9 mouse cellular contexts compared by ENCODE assay signal in genomic region chr11:97818003-97818402, GRCm38 (mm10). TPM values are rescaled to one million over a fixed set of nuclear protein-coding genes. Genes with fewer than 3 reads are reported as not detected.
DNase-seq lines count a peak whose midpoint lies in the region; ATAC-seq and TF ChIP-seq lines count a peak whose summit lies in the region.
"Had no signal": no experiment of that assay in that cellular context is flagged by ENCODE, and none has a peak within 500 bp of the region (broad histone marks: within the 10 kb centered on the region; RNA-seq: fewer than 3 reads in every experiment).

No protein-coding gene starts in this region.

- WGBS in cerebellum, adult 2 months = 51% methylated on average over 6 of the region's 6 CpGs
- 45% methylated on average over 6 of the region's 6 CpGs for WGBS in neural tube, embryonic 11.5 days
- WGBS in limb, embryonic 15.5 days = 50% methylated on average over 6 of the region's 6 CpGs
- 57% methylated on average over 6 of the region's 6 CpGs for WGBS in stomach, postnatal 0 days

- H3K9ac ChIP-seq in neural tube, embryonic 11.5 days (ENCODE audit: low read length) = peak overlapping the region; percentile 68; the same call in 1 of the 2 replicates
- no peak overlapping the region for H3K9ac ChIP-seq in limb, embryonic 15.5 days
- H3K9ac ChIP-seq in stomach, postnatal 0 days (ENCODE audit: low read length) = no peak overlapping the region

- 0 out of 2 replicates have a peak overlapping the region, but pooled peaks have one; percentile 26 for H3K27ac ChIP-seq in cerebellum, adult 2 months (ENCODE audit: insufficient read depth, low read length)
- peak overlapping the region; percentile 84; the same call in 1 of the 2 replicates for H3K27ac ChIP-seq in neural tube, embryonic 11.5 days (ENCODE audit: low read depth, low read length)
- H3K27ac ChIP-seq in limb, embryonic 15.5 days = 0 out of 2 replicates have a peak overlapping the region, but pooled peaks have one; percentile 38
- peak overlapping the region; percentile 56 for H3K27ac ChIP-seq in stomach, postnatal 0 days (replicated peaks)

- peaks cover 51% of the 10 kb centered on the region for H3K4me1 ChIP-seq in cerebellum, adult 2 months (ENCODE audit: control insufficient read depth, insufficient read depth, low read length)
- H3K4me1 ChIP-seq in neural tube, embryonic 11.5 days (ENCODE audit: control insufficient read depth, insufficient read depth, low read length) = peaks cover 29% of the 10 kb centered on the region
- peaks cover 59% of the 10 kb centered on the region for H3K4me1 ChIP-seq in limb, embryonic 15.5 days
- H3K4me1 ChIP-seq in stomach, postnatal 0 days (replicated peaks; ENCODE audit: control insufficient read depth, insufficient read depth) = peaks cover 9% of the 10 kb centered on the region

- TF ChIP-seq CTCF in cerebellum, adult 2 months (IDR thresholded peaks at IDR 0.05; ENCODE audit: borderline replicate concordance, insufficient read depth, low read depth, low read length) = no peak
- TF ChIP-seq CTCF in stomach, postnatal 0 days (IDR thresholded peaks at IDR 0.05; ENCODE audit: low read depth) = no peak

- H3K4me2 ChIP-seq in neural tube, embryonic 11.5 days (ENCODE audit: low read depth) = no peak overlapping the region
- no peak overlapping the region for H3K4me2 ChIP-seq in limb, embryonic 15.5 days
- no peak overlapping the region for H3K4me2 ChIP-seq in stomach, postnatal 0 days (replicated peaks; ENCODE audit: low read depth)

- ATAC-seq in neural tube, embryonic 11.5 days (ENCODE audit: insufficient read depth, low FRiP score, low TSS enrichment) = no peak
- no peak for ATAC-seq in limb, embryonic 15.5 days (ENCODE audit: insufficient number of reproducible peaks, low FRiP score, low TSS enrichment, low read depth)
- ATAC-seq in stomach, postnatal 0 days (ENCODE audit: low FRiP score, low TSS enrichment) = no peak

- no peak for DNase-seq in cerebellum, adult 2 months
- no peak for DNase-seq in cerebellum, adult 8-10 months
- no peak for DNase-seq in neural tube, embryonic 11.5 days (ENCODE audit: low spot score)
- DNase-seq in neural tube, embryonic 10.5 days (ENCODE audit: extremely low spot score, low spot score) = no peak
- DNase-seq in stomach, postnatal 0 days (ENCODE audit: low spot score) = no peak
- no peak for DNase-seq in left cerebral cortex, postnatal 25 days (ENCODE audit: low spot score in 2 of 2)
- no peak for DNase-seq in right cerebral cortex, postnatal 25 days

- TF ChIP-seq EP300 in stomach, postnatal 0 days (optimal IDR thresholded peaks at IDR 0.05) = no peak

- no peaks in the 10 kb centered on the region; the same call in 1 of the 2 replicates for H3K36me3 ChIP-seq in neural tube, embryonic 11.5 days (ENCODE audit: control insufficient read depth, insufficient read depth, low read length)
- peaks cover 78% of the 10 kb centered on the region for H3K36me3 ChIP-seq in limb, embryonic 15.5 days
- peaks cover 6% of the 10 kb centered on the region; the same call in 1 of the 2 replicates for H3K36me3 ChIP-seq in stomach, postnatal 0 days (ENCODE audit: control insufficient read depth, insufficient read depth, low read length)

- H3K27me3 ChIP-seq in cerebellum, adult 2 months (ENCODE audit: control insufficient read depth, insufficient read depth, low read length) = no peaks in the 10 kb centered on the region
- no peaks in the 10 kb centered on the region for H3K27me3 ChIP-seq in neural tube, embryonic 11.5 days (ENCODE audit: control insufficient read depth, insufficient read depth, low read length)
- H3K27me3 ChIP-seq in limb, embryonic 15.5 days = no peaks in the 10 kb centered on the region
- H3K27me3 ChIP-seq in stomach, postnatal 0 days (ENCODE audit: control insufficient read depth, insufficient read depth, low read length) = no peaks in the 10 kb centered on the region

- intact Hi-C loops in left cerebral cortex, postnatal 25 days (cut with DNase I) = no loop called here

- H3K9me3 ChIP-seq in neural tube, embryonic 11.5 days (ENCODE audit: control insufficient read depth, low read length) = no peaks in the 10 kb centered on the region
- no peaks in the 10 kb centered on the region for H3K9me3 ChIP-seq in limb, embryonic 15.5 days
- H3K9me3 ChIP-seq in stomach, postnatal 0 days (ENCODE audit: control insufficient read depth, low read length) = no peaks in the 10 kb centered on the region

- no peak for TF ChIP-seq POLR2A in cerebellum, adult 2 months (IDR thresholded peaks at IDR 0.05; ENCODE audit: borderline replicate concordance, insufficient read depth, low read length)

- no peak overlapping the region for H3K4me3 ChIP-seq in cerebellum, adult 2 months (replicated peaks; ENCODE audit: insufficient read depth, low read depth, low read length)
- no peak overlapping the region for H3K4me3 ChIP-seq in neural tube, embryonic 11.5 days (ENCODE audit: low read depth, low read length)
- H3K4me3 ChIP-seq in limb, embryonic 15.5 days = no peak overlapping the region
- no peak overlapping the region for H3K4me3 ChIP-seq in stomach, postnatal 0 days (ENCODE audit: low read depth, low read length)

RNA-seq across cellular contexts. Expression of gene Lasp1, which starts 19.2 kb away (rescaled TPM):
- polyA plus RNA-seq in cerebellum, adult 2 months (2012; rRNA removed) = 74.9 and 78.5 TPM in 2 replicates
- polyA plus RNA-seq in neural tube, embryonic 11.5 days (2014; fragmentation: Nextera tagmentation; extraction: Ambion mirVana) = 68.8 and 73.1 TPM in 2 replicates
- 128 and 131 TPM in 2 replicates for polyA plus RNA-seq in limb, embryonic 15.5 days (2015; fragmentation: Nextera tagmentation; extraction: Ambion mirVana)
- 84.0 and 90.1 TPM in 2 replicates for polyA plus RNA-seq in stomach, postnatal 0 days (2015; fragmentation: Nextera tagmentation; extraction: Ambion mirVana)
- total RNA-seq in left cerebral cortex, postnatal 25 days (2021) = 100 to 1,000 TPM; 192 to 202 TPM

RNA-seq across cellular contexts. Expression of gene B230217C12Rik, which starts 22.6 kb away (rescaled TPM):
- 117 TPM in 2 replicates for polyA plus RNA-seq in cerebellum, adult 2 months (2012; rRNA removed)
- 14.1 and 15.0 TPM in 2 replicates for polyA plus RNA-seq in neural tube, embryonic 11.5 days (2014; fragmentation: Nextera tagmentation; extraction: Ambion mirVana)
- 4.5 and 5.3 TPM in 2 replicates for polyA plus RNA-seq in limb, embryonic 15.5 days (2015; fragmentation: Nextera tagmentation; extraction: Ambion mirVana)
- 1.1 and 1.9 TPM in 2 replicates for polyA plus RNA-seq in stomach, postnatal 0 days (2015; fragmentation: Nextera tagmentation; extraction: Ambion mirVana)
- 10 to 100 TPM; 75.4 to 75.9 TPM for total RNA-seq in left cerebral cortex, postnatal 25 days (2021)

RNA-seq across cellular contexts. Expression of gene Rpl23, which starts 35.8 kb away (rescaled TPM):
- 234 and 281 TPM in 2 replicates for polyA plus RNA-seq in cerebellum, adult 2 months (2012; rRNA removed)
- 453 and 457 TPM in 2 replicates for polyA plus RNA-seq in neural tube, embryonic 11.5 days (2014; fragmentation: Nextera tagmentation; extraction: Ambion mirVana)
- 447 and 586 TPM in 2 replicates for polyA plus RNA-seq in limb, embryonic 15.5 days (2015; fragmentation: Nextera tagmentation; extraction: Ambion mirVana)
- 585 and 586 TPM in 2 replicates for polyA plus RNA-seq in stomach, postnatal 0 days (2015; fragmentation: Nextera tagmentation; extraction: Ambion mirVana)
- total RNA-seq in left cerebral cortex, postnatal 25 days (2021) = 100 to 1,000 TPM; 340 to 351 TPM

RNA-seq across cellular contexts. Expression of gene 1700001P01Rik, which starts 42.3 kb away (rescaled TPM):
- 0.80 and 0.81 TPM in 2 replicates for polyA plus RNA-seq in cerebellum, adult 2 months (2012; rRNA removed)
- not detected in 2 replicates for polyA plus RNA-seq in neural tube, embryonic 11.5 days (2014; fragmentation: Nextera tagmentation; extraction: Ambion mirVana)
- 0.35 TPM in 1 of 2 replicates, not detected in the other for polyA plus RNA-seq in limb, embryonic 15.5 days (2015; fragmentation: Nextera tagmentation; extraction: Ambion mirVana)
- polyA plus RNA-seq in stomach, postnatal 0 days (2015; fragmentation: Nextera tagmentation; extraction: Ambion mirVana) = not detected in 2 replicates
- total RNA-seq in left cerebral cortex, postnatal 25 days (2021) = under 1 TPM; 0.62 to 0.78 TPM
- polyA plus RNA-seq: liver, embryonic 16.5 days had no signal

RNA-seq across cellular contexts. Expression of gene Cwc25, which starts 51.6 kb away (rescaled TPM):
- polyA plus RNA-seq in cerebellum, adult 2 months (2012; rRNA removed) = 17.2 and 17.7 TPM in 2 replicates
- polyA plus RNA-seq in neural tube, embryonic 11.5 days (2014; fragmentation: Nextera tagmentation; extraction: Ambion mirVana) = 13.3 and 13.7 TPM in 2 replicates
- polyA plus RNA-seq in limb, embryonic 15.5 days (2015; fragmentation: Nextera tagmentation; extraction: Ambion mirVana) = 17.3 and 19.1 TPM in 2 replicates
- 9.0 TPM in 2 replicates for polyA plus RNA-seq in stomach, postnatal 0 days (2015; fragmentation: Nextera tagmentation; extraction: Ambion mirVana)
- total RNA-seq in left cerebral cortex, postnatal 25 days (2021) = 10 to 100 TPM; 18.7 to 20.2 TPM

Comparison
In these comparisons a context has a peak if more than half of its experiments do, and no peak if none do; other contexts are left out.
1. H3K27ac ChIP-seq: peak in every context shown above with its lines; median percentile 84 in neural tube, embryonic 11.5 days; 56 in stomach, postnatal 0 days; 38 in limb, embryonic 15.5 days; 26 in cerebellum, adult 2 months.